Mouse (Mus musculus) intestine, postnatal 0 days (tissue): ENCODE measurements around the gene Flvcr1. TPM values are rescaled to one million over a fixed set of nuclear protein-coding genes. Genes with fewer than 3 reads are reported as not detected.
A peak's percentile ranks its signal among the peaks of the same experiment; 100 is the strongest.

Experiments used
- ATAC-seq: fragments of 200-750 bp; cut with Nextera tagmentation; 2 replicates; pipeline ENCODE4 v1.8.0; 2017; ENCODE audit warnings: mild to moderate bottlenecking, moderate TSS enrichment, moderate library complexity
- H3K27ac ChIP-seq: fragments of 300-500 bp; sonication (generic); 2 replicates; pipeline ENCODE4 v1.5.1; 2014; ENCODE audit warnings: mild to moderate bottlenecking, low read depth, low read length, moderate library complexity
- H3K27me3 ChIP-seq: fragments of 300-500 bp; sonication (generic); replicated peaks from 2 replicates; pipeline ENCODE4 v1.6.1; 2014; ENCODE audit warnings: low read length, mixed read lengths; ENCODE audit not compliant: control insufficient read depth, insufficient read depth
- H3K36me3 ChIP-seq: fragments of 300-500 bp; sonication (generic); 2 replicates; pipeline ENCODE4 v1.6.1; 2014; ENCODE audit warnings: mild to moderate bottlenecking, moderate library complexity; ENCODE audit not compliant: control insufficient read depth, insufficient read depth
- H3K4me1 ChIP-seq: fragments of 300-500 bp; sonication (generic); replicated peaks from 2 replicates; pipeline ENCODE4 v1.6.1; 2014; ENCODE audit warnings: antibody characterized with exemption, low read length, mixed read lengths; ENCODE audit not compliant: control insufficient read depth, insufficient read depth
- H3K4me2 ChIP-seq: fragments of 300-500 bp; sonication (generic); replicated peaks from 2 replicates; pipeline ENCODE4 v1.6.1; 2014; ENCODE audit warnings: low read depth, mild to moderate bottlenecking, moderate library complexity
- H3K4me3 ChIP-seq: fragments of 300-500 bp; sonication (generic); 2 replicates; pipeline ENCODE4 v1.5.1; 2014; ENCODE audit warnings: low read depth, low read length
- H3K9ac ChIP-seq: fragments of 300-500 bp; sonication (generic); 2 replicates; pipeline ENCODE4 v1.6.1; 2014; ENCODE audit warnings: mild to moderate bottlenecking, low read depth, low read length
- H3K9me3 ChIP-seq: fragments of 300-500 bp; sonication (generic); 2 replicates; pipeline ENCODE4 v1.6.1; 2016; ENCODE audit warnings: mixed run types; ENCODE audit not compliant: control insufficient read depth
- CTCF ChIP-seq: sonication (generic); IDR thresholded peaks from 2 replicates; pipeline ENCODE4 v1.5.1; 2016; ENCODE audit warnings: low read depth, mild to moderate bottlenecking, control low read depth, antibody characterized with exemption, moderate library complexity
- WGBS: fragments of 180-500 bp; shearing (Covaris S2); extraction: QIAGEN DNeasy Blood & Tissue Kit; methylation state at CpG from one replicate; pipeline ENCODE4 v1.1.7; 2014; 5-methylcytosine and 5-hydroxymethylcytosine counted together
- polyA plus RNA-seq: library from polyadenylated mRNA; unstranded; fragments of >200 nt; fragmentation: Nextera tagmentation; extraction: Ambion mirVana; gene quantifications from 2 replicates; pipeline ENCODE4 v1.2.1, GENCODE M21; 2015

Gene Flvcr1
- polyA plus RNA-seq, 1 experiment from 2014 or later = 57.4 TPM

- no peaks in the 10 kb centered on the region for H3K27me3 ChIP-seq
- H3K4me2 ChIP-seq = no peak overlapping the region
- H3K9me3 ChIP-seq = no peaks in the 10 kb centered on the region
- H3K36me3 ChIP-seq = peaks cover 17% of the 10 kb centered on the region; the same call in 1 of the 2 replicates
- no peak overlapping the region for H3K27ac ChIP-seq
- no peak for ATAC-seq
- TF ChIP-seq CTCF = no peak
- no peak overlapping the region for H3K4me3 ChIP-seq
- H3K4me1 ChIP-seq = peaks cover 10% of the 10 kb centered on the region
- 49% methylated on average over 2 of the region's 2 CpGs for WGBS
- no peak overlapping the region for H3K9ac ChIP-seq
Observed at GRCm38 (mm10) chr1:191023140-191023539, 2.8 kb downstream of the Flvcr1 start.

- ATAC-seq = no peak
- peaks cover 17% of the 10 kb centered on the region; the same call in 1 of the 2 replicates for H3K36me3 ChIP-seq
- no peak overlapping the region for H3K9ac ChIP-seq
- no peaks in the 10 kb centered on the region for H3K27me3 ChIP-seq
- no peaks in the 10 kb centered on the region for H3K9me3 ChIP-seq
- no peak for TF ChIP-seq CTCF
- H3K4me1 ChIP-seq = peaks cover 10% of the 10 kb centered on the region
- no peak overlapping the region for H3K4me3 ChIP-seq
- H3K4me2 ChIP-seq = no peak overlapping the region
- H3K27ac ChIP-seq = no peak overlapping the region
- 88% methylated on average over 7 of the region's 7 CpGs for WGBS
Observed at GRCm38 (mm10) chr1:191021016-191021415, 4.9 kb downstream of the Flvcr1 start.

- Histone ChIP-seq H3K27me3 (no peaks in the 10 kb centered on the region), H3K4me3 (no peak overlapping the region), H3K4me2 (no peak overlapping the region), H3K27ac (no peak overlapping the region), H3K4me1 (peaks cover 10% of the 10 kb centered on the region), H3K9ac (no peak overlapping the region), H3K9me3 (no peaks in the 10 kb centered on the region), H3K36me3 (peaks cover 17% of the 10 kb centered on the region; the same call in 1 of the 2 replicates)
- 88% methylated on average over 3 of the region's 3 CpGs for WGBS
- ATAC-seq = no peak
- TF ChIP-seq CTCF = no peak
Observed at GRCm38 (mm10) chr1:191020217-191020924, 5.6 kb downstream of the Flvcr1 start.

- Histone ChIP-seq H3K27ac (no peak overlapping the region), H3K36me3 (peaks cover 17% of the 10 kb centered on the region; the same call in 1 of the 2 replicates), H3K4me1 (peaks cover 4% of the 10 kb centered on the region; the same call in 1 of the 2 replicates), H3K9ac (no peak overlapping the region), H3K4me3 (no peak overlapping the region), H3K4me2 (no peak overlapping the region), H3K9me3 (no peaks in the 10 kb centered on the region), H3K27me3 (no peaks in the 10 kb centered on the region)
- no peak for ATAC-seq
- TF ChIP-seq CTCF = no peak
- WGBS = 95% methylated on average over 5 of the region's 5 CpGs
Observed at GRCm38 (mm10) chr1:191019803-191020202, 6.2 kb downstream of the Flvcr1 start.

- no peak overlapping the region for H3K4me2 ChIP-seq
- no peak for ATAC-seq
- WGBS = 95% methylated on average over 3 of the region's 3 CpGs
- no peak overlapping the region for H3K27ac ChIP-seq
- H3K9ac ChIP-seq = no peak overlapping the region
- H3K4me3 ChIP-seq = no peak overlapping the region
- no peak for TF ChIP-seq CTCF
- H3K27me3 ChIP-seq = no peaks in the 10 kb centered on the region
- H3K4me1 ChIP-seq = no peaks in the 10 kb centered on the region
- no peaks in the 10 kb centered on the region for H3K9me3 ChIP-seq
- H3K36me3 ChIP-seq = peaks cover 38% of the 10 kb centered on the region
Observed at GRCm38 (mm10) chr1:191014271-191014670, 11.7 kb downstream of the Flvcr1 start.

GRCm38 (mm10) chr1:191008707-191009106, 17.3 kb downstream of the Flvcr1 start:
- H3K36me3 ChIP-seq = peaks cover 66% of the 10 kb centered on the region
- WGBS = 95% methylated on average over 5 of the region's 5 CpGs
- H3K4me3 ChIP-seq = no peak overlapping the region
- no peaks in the 10 kb centered on the region for H3K9me3 ChIP-seq
- H3K27me3 ChIP-seq = no peaks in the 10 kb centered on the region
- no peaks in the 10 kb centered on the region for H3K4me1 ChIP-seq
- ATAC-seq = no peak
- no peak overlapping the region for H3K4me2 ChIP-seq
- TF ChIP-seq CTCF = peak; percentile 57
- no peak overlapping the region for H3K27ac ChIP-seq
- no peak overlapping the region for H3K9ac ChIP-seq
